Mouse (Mus musculus): ENCODE data around the gene Tenm4.

DNA sequence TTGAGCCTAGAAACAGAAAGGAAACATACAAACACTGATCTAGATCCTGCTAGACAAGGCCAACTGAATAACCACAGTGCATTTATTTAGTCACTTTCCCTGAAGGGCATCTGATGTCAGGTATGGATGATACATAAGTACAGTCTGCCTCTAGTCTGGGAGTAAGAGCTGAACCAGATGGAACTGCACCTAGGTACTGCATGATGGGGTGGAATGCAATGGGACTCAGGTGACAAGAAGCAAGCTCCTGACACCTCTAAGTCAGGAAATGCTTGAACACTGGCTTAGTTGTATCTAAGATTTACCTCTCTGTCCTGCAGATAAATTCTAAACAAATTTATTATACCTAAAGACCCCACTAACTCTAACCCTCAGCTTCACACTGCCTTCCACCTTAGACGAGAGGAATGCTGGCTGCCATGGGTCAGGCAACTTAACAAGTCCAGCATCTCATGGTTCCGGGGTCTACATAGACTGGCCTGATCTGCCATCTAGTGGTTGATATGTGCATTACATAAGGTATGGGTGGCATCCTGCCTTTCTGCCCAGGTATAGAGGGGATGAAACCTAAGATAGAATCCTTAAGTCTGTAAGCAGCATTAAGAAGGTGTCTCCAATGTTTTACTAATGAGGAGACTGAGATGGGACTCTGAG is 744.5 kb downstream of the Tenm4 start:
- peak; percentile 45; the same call in 1 of the 2 replicates for TF ChIP-seq CTCF (IDR thresholded peaks at IDR 0.05; ENCODE audit: low read depth, low read length)
- no peak for TF ChIP-seq POLR2A (IDR thresholded peaks at IDR 0.05; ENCODE audit: extremely low read depth, insufficient read depth, low read length)

Data from liver, adult 2 months (tissue).